Mouse (Mus musculus) kidney, adult 2 months (tissue): ENCODE data around the gene Nedd4.

Experiments
- CTCF ChIP-seq: fragments of 200-500 bp; conservative IDR thresholded peaks from 2 replicates; pipeline ENCODE4 v1.5.1; 2011; ENCODE audit warnings: low read depth, mild to moderate bottlenecking, control low read depth, low read length, moderate library complexity, mixed read lengths; ENCODE audit not compliant: insufficient read depth, insufficient read length
- POLR2A ChIP-seq: fragments of 200-500 bp; IDR thresholded peaks from one replicate; pipeline ENCODE4 v1.6.1; 2011; ENCODE audit warnings: low read depth, low read length, control low read depth

DNA sequence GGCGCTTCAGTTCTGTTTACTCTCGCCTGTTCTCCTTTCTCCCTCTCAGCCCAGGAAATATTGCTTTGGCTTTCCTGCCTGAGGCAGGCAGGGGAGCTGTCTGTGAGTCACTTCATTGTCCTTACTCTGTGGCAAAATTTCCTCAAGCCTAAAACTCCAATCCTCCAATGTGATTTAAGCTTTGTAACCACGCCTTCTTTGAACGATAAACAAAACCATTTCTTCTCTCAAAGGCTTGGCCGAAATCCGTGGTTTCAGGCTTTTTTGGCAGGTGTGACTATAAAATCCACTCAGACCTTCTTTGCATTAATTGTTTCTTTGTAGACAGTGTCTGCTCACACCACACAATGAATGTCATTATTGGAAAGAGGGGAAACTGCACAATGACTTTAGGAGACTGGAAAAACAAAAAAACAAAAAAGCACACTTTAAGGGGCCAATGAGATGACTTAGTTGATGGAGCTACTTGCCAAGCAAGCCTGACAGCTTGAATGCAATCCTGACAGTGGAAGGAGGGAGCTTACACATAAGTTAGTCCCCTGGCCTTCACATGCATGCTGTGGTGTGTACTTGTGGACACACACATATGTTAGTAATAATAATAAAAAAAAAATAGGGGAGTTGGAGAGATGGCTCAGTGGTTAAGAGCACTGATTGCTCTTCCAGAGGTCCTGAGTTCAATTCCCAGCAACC is 17.6 kb upstream of the Nedd4 start:
- TF ChIP-seq POLR2A (no peak), CTCF (no peak)
